ENCODE assay signal across 14 mouse cellular contexts in genomic region chr6:54299417-54299816, GRCm38 (mm10). TPM values are rescaled to one million over a fixed set of nuclear protein-coding genes. Genes with fewer than 3 reads are reported as not detected.
DNase-seq lines count a peak whose midpoint lies in the region; ATAC-seq and TF ChIP-seq lines count a peak whose summit lies in the region.
"Had no signal": no experiment of that assay in that cellular context is flagged by ENCODE, and none has a peak within 500 bp of the region (broad histone marks: within the 10 kb centered on the region; RNA-seq: fewer than 3 reads in every experiment).

No protein-coding gene starts in this region.

- 77% methylated on average over 2 of the region's 2 CpGs for WGBS in kidney, adult 2 months
- 72% methylated on average over 2 of the region's 2 CpGs for WGBS in kidney, embryonic 14.5 days
- 62% methylated on average over 2 of the region's 2 CpGs for WGBS in heart, postnatal 0 days
- WGBS in stomach, embryonic 16.5 days: 53% methylated on average over 2 of the region's 2 CpGs
- 93% methylated on average over 2 of the region's 2 CpGs for WGBS in thymus, adult 2 months

- H3K4me2 ChIP-seq in kidney, embryonic 14.5 days (replicated peaks; ENCODE audit: low read depth, low read length): no peak overlapping the region
- no peak overlapping the region for H3K4me2 ChIP-seq in heart, postnatal 0 days (ENCODE audit: low read depth, low read length)
- no peak overlapping the region for H3K4me2 ChIP-seq in stomach, embryonic 16.5 days (ENCODE audit: low read depth, low read length)
- H3K4me2 ChIP-seq: embryonic facial prominence, embryonic 15.5 days had no signal

- no peak for TF ChIP-seq POLR2A in kidney, adult 2 months (IDR thresholded peaks at IDR 0.05; ENCODE audit: low read depth, low read length)
- TF ChIP-seq POLR2A in thymus, adult 2 months (IDR thresholded peaks at IDR 0.05; ENCODE audit: control insufficient read depth, extremely low read depth, insufficient read depth, low read length, poor library complexity): no peak

- 0 out of 2 replicates have a peak, but pooled peaks cover 3% of the 10 kb centered on the region for H3K4me1 ChIP-seq in kidney, adult 2 months (ENCODE audit: control insufficient read depth, insufficient read depth, low read length)
- H3K4me1 ChIP-seq in kidney, embryonic 14.5 days (ENCODE audit: control insufficient read depth, insufficient read depth, low read length): 0 out of 2 replicates have a peak, but pooled peaks cover 2% of the 10 kb centered on the region
- no peaks in the 10 kb centered on the region for H3K4me1 ChIP-seq in heart, postnatal 0 days (ENCODE audit: control insufficient read depth, insufficient read depth)
- H3K4me1 ChIP-seq in stomach, embryonic 16.5 days (ENCODE audit: control insufficient read depth, insufficient read depth, low read length): no peaks in the 10 kb centered on the region
- H3K4me1 ChIP-seq in thymus, adult 2 months (replicated peaks; ENCODE audit: control insufficient read depth, insufficient read depth, low read length): no peaks in the 10 kb centered on the region
- H3K4me1 ChIP-seq: embryonic facial prominence, embryonic 15.5 days had no signal

- DNase-seq in kidney, adult 2 months: peak; percentile 25
- peak; percentile 65 for DNase-seq in retina, postnatal 1 day
- no peak for DNase-seq in retina, embryonic 14.5 days (ENCODE audit: low spot score)
- DNase-seq in heart, postnatal 0 days (ENCODE audit: low spot score): peak; percentile 67
- DNase-seq in thymus, adult 2 months: no peak
- no peak for DNase-seq in B cell, adult 2 months
- DNase-seq: adrenal gland, adult 2 months; cerebellum, adult 18-20 months; liver, postnatal 0 days; thymus, postnatal 36 days had no signal

- peak overlapping the region; percentile 52; the same call in 1 of the 2 replicates for H3K27ac ChIP-seq in kidney, adult 2 months (ENCODE audit: insufficient read depth, low read depth, low read length)
- no peak overlapping the region for H3K27ac ChIP-seq in kidney, embryonic 14.5 days (ENCODE audit: low read depth, low read length)
- peak overlapping the region; percentile 28; the same call in 1 of the 2 replicates for H3K27ac ChIP-seq in heart, postnatal 0 days (ENCODE audit: low read depth)
- no peak overlapping the region; the same call in 1 of the 2 replicates for H3K27ac ChIP-seq in stomach, embryonic 16.5 days (ENCODE audit: low read length)
- no peak overlapping the region for H3K27ac ChIP-seq in thymus, adult 2 months (ENCODE audit: control insufficient read depth, insufficient read depth, low read length)
- H3K27ac ChIP-seq: embryonic facial prominence, embryonic 15.5 days had no signal

- no peaks in the 10 kb centered on the region for H3K36me3 ChIP-seq in kidney, adult 2 months (ENCODE audit: control insufficient read depth, insufficient read depth, low read length)
- no peaks in the 10 kb centered on the region for H3K36me3 ChIP-seq in kidney, embryonic 14.5 days (ENCODE audit: control insufficient read depth, insufficient read depth, low read length)
- no peaks in the 10 kb centered on the region for H3K36me3 ChIP-seq in heart, postnatal 0 days (replicated peaks; ENCODE audit: control insufficient read depth, insufficient read depth, low read length)
- H3K36me3 ChIP-seq in stomach, embryonic 16.5 days (ENCODE audit: control insufficient read depth, insufficient read depth, low read length): no peaks in the 10 kb centered on the region
- H3K36me3 ChIP-seq in thymus, adult 2 months (ENCODE audit: control insufficient read depth, insufficient read depth, low read length): no peaks in the 10 kb centered on the region
- H3K36me3 ChIP-seq: embryonic facial prominence, embryonic 15.5 days had no signal

- H3K9me3 ChIP-seq in kidney, embryonic 14.5 days (ENCODE audit: control insufficient read depth, low read length): no peaks in the 10 kb centered on the region
- H3K9me3 ChIP-seq in heart, postnatal 0 days (replicated peaks; ENCODE audit: control insufficient read depth, low read length): no peaks in the 10 kb centered on the region
- H3K9me3 ChIP-seq in stomach, embryonic 16.5 days (replicated peaks; ENCODE audit: control insufficient read depth, low read length): no peaks in the 10 kb centered on the region
- H3K9me3 ChIP-seq: embryonic facial prominence, embryonic 15.5 days had no signal

- H3K4me3 ChIP-seq in kidney, adult 2 months (ENCODE audit: insufficient read depth, low read depth, low read length): no peak overlapping the region
- no peak overlapping the region for H3K4me3 ChIP-seq in kidney, embryonic 14.5 days (ENCODE audit: low read length)
- no peak overlapping the region for H3K4me3 ChIP-seq in heart, postnatal 0 days (ENCODE audit: low read depth, low read length)
- no peak overlapping the region for H3K4me3 ChIP-seq in stomach, embryonic 16.5 days (replicated peaks; ENCODE audit: low read length)
- no peak overlapping the region for H3K4me3 ChIP-seq in thymus, adult 2 months (ENCODE audit: control insufficient read depth, insufficient read depth, low read length)
- H3K4me3 ChIP-seq: embryonic facial prominence, embryonic 15.5 days; myocyte had no signal

- H3K9ac ChIP-seq in kidney, embryonic 14.5 days (ENCODE audit: low read depth, low read length): no peak overlapping the region
- H3K9ac ChIP-seq in heart, postnatal 0 days (replicated peaks; ENCODE audit: low read depth, low read length): no peak overlapping the region
- H3K9ac ChIP-seq in stomach, embryonic 16.5 days (ENCODE audit: low read length): no peak overlapping the region
- H3K9ac ChIP-seq: embryonic facial prominence, embryonic 15.5 days; liver, postnatal 0 days had no signal

- H3K27me3 ChIP-seq in kidney, adult 2 months (replicated peaks; ENCODE audit: control insufficient read depth, insufficient read depth, low read length): no peaks in the 10 kb centered on the region
- H3K27me3 ChIP-seq in kidney, embryonic 14.5 days (ENCODE audit: control insufficient read depth, insufficient read depth, low read length): no peaks in the 10 kb centered on the region
- no peaks in the 10 kb centered on the region for H3K27me3 ChIP-seq in heart, postnatal 0 days (ENCODE audit: control insufficient read depth, insufficient read depth, low read length)
- H3K27me3 ChIP-seq in stomach, embryonic 16.5 days (ENCODE audit: control insufficient read depth, insufficient read depth, low read length): no peaks in the 10 kb centered on the region
- H3K27me3 ChIP-seq in thymus, adult 2 months (ENCODE audit: control insufficient read depth, insufficient read depth, low read length): no peaks in the 10 kb centered on the region
- H3K27me3 ChIP-seq: embryonic facial prominence, embryonic 15.5 days had no signal

- no peak for TF ChIP-seq CTCF in kidney, adult 2 months (conservative IDR thresholded peaks at IDR 0.05; ENCODE audit: insufficient read depth, insufficient read length, low read depth, low read length)
- TF ChIP-seq CTCF in heart, postnatal 0 days (IDR thresholded peaks at IDR 0.05; ENCODE audit: low read depth): no peak
- TF ChIP-seq CTCF in thymus, adult 2 months (IDR thresholded peaks at IDR 0.05; ENCODE audit: borderline replicate concordance, control insufficient read depth, extremely low read depth, insufficient read depth, low read length, poor library complexity): no peak

- no peak for TF ChIP-seq EP300 in heart, postnatal 0 days (IDR thresholded peaks at IDR 0.05; ENCODE audit: low read depth)

- ATAC-seq in kidney, embryonic 14.5 days (ENCODE audit: low FRiP score, low TSS enrichment): no peak
- ATAC-seq in heart, postnatal 0 days (ENCODE audit: insufficient read depth, low read depth): peak; percentile 80
- ATAC-seq in stomach, embryonic 16.5 days (ENCODE audit: insufficient read depth, low FRiP score): peak; percentile 47; the same call in 1 of the 2 replicates
- ATAC-seq: liver, postnatal 0 days had no signal

RNA-seq across cellular contexts. Expression of gene Prr15, which starts 26.2 kb away (rescaled TPM):
- 6.2 and 6.8 TPM in 2 replicates for polyA plus RNA-seq in kidney, adult 2 months (2012; rRNA removed)
- polyA plus RNA-seq in kidney, embryonic 14.5 days (2014; fragmentation: Nextera tagmentation; extraction: Ambion mirVana): 6.2 and 6.4 TPM in 2 replicates
- total RNA-seq in heart, postnatal 0 days (2014; rRNA removed; ENCODE audit: low replicate concordance): 7.5 and 16.7 TPM in 2 replicates
- polyA plus RNA-seq in heart, postnatal 0 days (2015; fragmentation: Nextera tagmentation; extraction: Ambion mirVana): 14.3 and 14.8 TPM in 2 replicates
- 8.7 and 8.8 TPM in 2 replicates for polyA plus RNA-seq in stomach, embryonic 16.5 days (2015; fragmentation: Nextera tagmentation; extraction: Ambion mirVana)
- polyA plus RNA-seq in thymus, adult 2 months (2012; rRNA removed): 0.62 and 1.1 TPM in 2 replicates

Comparison
In these comparisons a context has a peak if more than half of its experiments do, and no peak if none do; other contexts are left out.
1. DNase-seq: peak in kidney, adult 2 months (single experiment), retina, postnatal 1 day (single experiment) and heart, postnatal 0 days (single experiment); none in retina, embryonic 14.5 days (single experiment), thymus, adult 2 months (single experiment) and B cell, adult 2 months (0 of 2).
2. H3K27ac ChIP-seq: peak in kidney, adult 2 months (single experiment) and heart, postnatal 0 days (single experiment); none in kidney, embryonic 14.5 days (single experiment), stomach, embryonic 16.5 days (single experiment) and thymus, adult 2 months (single experiment).